Mouse (Mus musculus) kidney, embryonic 15.5 days (tissue): Measurements from ENCODE around the gene Bend5. TPM values are rescaled to one million over a fixed set of nuclear protein-coding genes. Genes with fewer than 3 reads are reported as not detected.

Experiments
- ATAC-seq: fragments of 200-750 bp; cut with Nextera tagmentation; replicated peaks from 2 replicates; pipeline ENCODE4 v1.8.0; 2017; ENCODE audit warnings: moderate TSS enrichment; ENCODE audit not compliant: low FRiP score
- H3K27ac ChIP-seq: fragments of 300-500 bp; sonication (generic); 2 replicates; pipeline ENCODE4 v1.5.1; 2015; ENCODE audit warnings: mild to moderate bottlenecking, inconsistent platforms
- H3K27me3 ChIP-seq: fragments of 300-500 bp; sonication (generic); 2 replicates; pipeline ENCODE4 v1.6.1; 2015; ENCODE audit warnings: inconsistent platforms
- H3K36me3 ChIP-seq: fragments of 300-500 bp; sonication (generic); 2 replicates; pipeline ENCODE4 v1.6.1; 2015; ENCODE audit warnings: inconsistent platforms
- H3K4me1 ChIP-seq: fragments of 300-500 bp; sonication (generic); 2 replicates; pipeline ENCODE4 v1.6.1; 2015; ENCODE audit warnings: inconsistent platforms
- H3K4me2 ChIP-seq: fragments of 300-500 bp; sonication (generic); 2 replicates; pipeline ENCODE4 v1.6.1; 2015; ENCODE audit warnings: moderate library complexity, mild to moderate bottlenecking, inconsistent platforms
- H3K4me3 ChIP-seq: fragments of 300-500 bp; sonication (generic); replicated peaks from 2 replicates; pipeline ENCODE4 v1.5.1; 2015; ENCODE audit warnings: mild to moderate bottlenecking, inconsistent platforms
- H3K9ac ChIP-seq: fragments of 300-500 bp; sonication (generic); 2 replicates; pipeline ENCODE4 v1.6.1; 2015; ENCODE audit warnings: mild to moderate bottlenecking, inconsistent platforms
- H3K9me3 ChIP-seq: fragments of 300-500 bp; sonication (generic); replicated peaks from 2 replicates; pipeline ENCODE4 v1.6.1; 2016; ENCODE audit warnings: inconsistent platforms
- WGBS: fragments of 180-500 bp; shearing (Covaris S2); methylation state at CpG from one replicate; pipeline ENCODE4 v1.1.7; 2015; ENCODE audit warnings: mixed read lengths; 5-methylcytosine and 5-hydroxymethylcytosine counted together
- polyA plus RNA-seq: library from polyadenylated mRNA; unstranded; fragments of >200 nt; fragmentation: Nextera tagmentation; extraction: Ambion mirVana; gene quantifications from 2 replicates; pipeline ENCODE4 v1.2.1, GENCODE M21; 2015

Gene Bend5
- polyA plus RNA-seq, 1 experiment from 2014 or later = 26.3 TPM

DNA sequence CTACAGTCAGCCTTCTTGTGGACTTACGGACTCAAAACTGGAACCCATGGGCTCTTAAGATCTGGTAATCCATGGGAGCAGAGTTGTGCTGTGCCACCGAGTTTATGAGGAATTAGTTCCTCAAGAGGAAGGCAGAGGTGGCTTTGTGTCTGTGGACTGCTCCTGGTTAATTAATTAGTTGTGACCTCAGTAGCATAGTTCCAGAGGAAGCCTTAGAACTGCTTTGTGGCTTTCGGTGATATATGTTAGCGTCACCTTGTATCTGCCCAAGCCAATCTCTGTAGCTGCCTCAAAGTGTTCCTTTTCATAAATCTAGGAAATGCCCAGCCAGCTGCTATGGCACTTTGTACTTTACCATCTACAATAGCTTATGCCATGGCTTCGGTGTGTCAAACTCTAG lies 2.9 kb downstream of the Bend5 start:
- Histone ChIP-seq H3K4me1 (peaks cover 20% of the 10 kb centered on the region), H3K9me3 (no peaks in the 10 kb centered on the region), H3K4me3 (no peak overlapping the region), H3K9ac (no peak overlapping the region), H3K36me3 (peaks cover 21% of the 10 kb centered on the region), H3K27ac (no peak overlapping the region), H3K4me2 (no peak overlapping the region), H3K27me3 (no peaks in the 10 kb centered on the region)
- 85% methylated on average over 5 of the region's 5 CpGs for WGBS
- no peak for ATAC-seq

DNA sequence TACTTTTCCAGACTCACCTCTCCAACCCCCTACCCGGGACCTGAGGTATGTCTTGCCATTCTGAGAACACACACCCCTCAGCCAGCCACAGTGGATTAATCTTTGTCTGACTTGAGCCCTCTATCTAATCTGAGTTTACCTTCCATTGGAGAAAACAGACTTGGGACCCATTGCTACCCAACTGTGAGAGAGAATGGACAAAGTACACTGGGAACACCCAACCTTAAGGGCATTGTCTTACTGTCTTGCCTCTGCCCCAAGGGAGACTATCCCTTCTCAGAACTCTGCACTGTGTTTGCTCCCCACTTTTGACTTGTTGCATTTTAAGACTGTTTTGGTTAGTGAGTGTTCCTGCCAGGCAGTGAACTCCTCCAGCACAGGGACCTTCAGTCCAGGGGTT lies 4.7 kb downstream of the Bend5 start:
- H3K36me3 ChIP-seq = peaks cover 21% of the 10 kb centered on the region
- no peak overlapping the region for H3K27ac ChIP-seq
- H3K9me3 ChIP-seq = no peaks in the 10 kb centered on the region
- WGBS = 88% methylated on average over 1 of the region's 1 CpGs
- no peak for ATAC-seq
- no peak overlapping the region for H3K4me3 ChIP-seq
- no peaks in the 10 kb centered on the region for H3K27me3 ChIP-seq
- no peak overlapping the region for H3K9ac ChIP-seq
- H3K4me2 ChIP-seq = no peak overlapping the region
- peaks cover 17% of the 10 kb centered on the region for H3K4me1 ChIP-seq

DNA sequence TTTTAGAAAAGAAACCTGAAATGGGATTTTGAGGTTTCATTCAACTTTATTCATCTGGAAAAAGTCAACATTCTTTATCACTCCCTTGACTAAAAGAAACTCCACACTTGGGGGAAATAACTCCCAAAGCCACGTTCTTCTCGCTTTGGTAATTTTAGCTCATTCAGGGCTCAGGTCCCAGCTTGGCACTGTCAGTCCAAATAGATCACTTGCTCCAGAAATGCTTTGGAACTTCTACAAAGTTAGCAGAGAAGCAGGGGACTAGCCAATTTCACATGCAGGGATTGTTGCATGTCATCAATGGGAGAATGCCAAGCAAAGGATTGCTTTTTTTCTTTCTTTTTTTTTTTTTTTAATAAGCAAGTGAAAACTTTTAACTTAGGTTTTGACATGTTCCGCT lies 5.2 kb downstream of the Bend5 start:
- no peak overlapping the region for H3K4me3 ChIP-seq
- H3K9ac ChIP-seq = no peak overlapping the region
- H3K36me3 ChIP-seq = peaks cover 21% of the 10 kb centered on the region
- H3K4me1 ChIP-seq = peaks cover 21% of the 10 kb centered on the region
- no peak overlapping the region for H3K4me2 ChIP-seq
- no peaks in the 10 kb centered on the region for H3K27me3 ChIP-seq
- H3K27ac ChIP-seq = no peak overlapping the region
- 65% methylated on average over 3 of the region's 3 CpGs for WGBS
- no peak for ATAC-seq
- H3K9me3 ChIP-seq = no peaks in the 10 kb centered on the region

GRCm38 (mm10) chr4:111420955-111421354 lies 6.1 kb downstream of the Bend5 start:
- peaks cover 21% of the 10 kb centered on the region for H3K36me3 ChIP-seq
- ATAC-seq = no peak
- H3K4me2 ChIP-seq = no peak overlapping the region
- peaks cover 22% of the 10 kb centered on the region for H3K4me1 ChIP-seq
- no peak overlapping the region for H3K9ac ChIP-seq
- 80% methylated on average over 4 of the region's 4 CpGs for WGBS
- H3K27ac ChIP-seq = no peak overlapping the region
- no peaks in the 10 kb centered on the region for H3K9me3 ChIP-seq
- H3K27me3 ChIP-seq = no peaks in the 10 kb centered on the region
- H3K4me3 ChIP-seq = no peak overlapping the region

- WGBS = 87% methylated on average over 6 of the region's 6 CpGs
- H3K9me3 ChIP-seq = no peaks in the 10 kb centered on the region
- no peak for ATAC-seq
These were observed 7.0 kb downstream of the Bend5 start for GRCm38 (mm10) chr4:111421785-111422184.

DNA sequence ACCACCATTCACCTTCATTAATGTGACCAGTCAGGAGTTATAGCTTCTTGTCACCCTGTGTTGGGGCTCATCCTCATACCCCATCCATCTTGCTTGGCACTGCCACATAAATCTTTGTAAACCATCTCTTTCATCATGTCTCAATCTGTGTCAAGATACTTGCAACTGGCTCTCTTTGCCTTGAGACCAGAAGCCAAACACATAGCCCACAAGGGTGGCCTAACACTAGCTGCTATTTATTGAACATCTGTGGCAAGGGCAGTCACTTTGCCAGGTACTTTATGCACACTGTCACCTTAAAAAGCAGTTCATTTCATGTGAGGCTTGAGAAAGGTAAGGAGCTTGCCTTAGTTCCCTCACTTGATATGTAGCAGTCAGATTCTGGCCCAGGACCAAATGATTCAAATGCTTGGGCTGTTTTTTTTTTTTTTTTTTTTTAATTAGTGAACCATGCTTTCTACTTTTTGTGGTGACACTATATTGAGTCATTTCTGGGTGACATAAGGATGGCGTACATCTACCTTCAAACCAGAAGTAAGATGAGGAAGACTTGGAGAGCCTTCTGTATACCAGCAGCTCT lies 9.7 kb downstream of the Bend5 start:
- no peak for ATAC-seq
- no peak overlapping the region for H3K9ac ChIP-seq
- no peaks in the 10 kb centered on the region for H3K27me3 ChIP-seq
- H3K4me3 ChIP-seq = no peak overlapping the region
- H3K4me1 ChIP-seq = peaks cover 11% of the 10 kb centered on the region
- H3K27ac ChIP-seq = 0 out of 2 replicates have a peak overlapping the region, but pooled peaks have one; percentile 41
- H3K36me3 ChIP-seq = peaks cover 8% of the 10 kb centered on the region
- no peak overlapping the region for H3K4me2 ChIP-seq
- WGBS = 96% methylated on average over 1 of the region's 1 CpGs
- H3K9me3 ChIP-seq = no peaks in the 10 kb centered on the region

More at GRCm38 (mm10) chr4:111421785-111422184, 7.0 kb downstream of the Bend5 start:
- Histone ChIP-seq H3K4me2 (no peak overlapping the region), H3K4me3 (no peak overlapping the region), H3K27me3 (no peaks in the 10 kb centered on the region), H3K9ac (no peak overlapping the region), H3K27ac (no peak overlapping the region), H3K36me3 (peaks cover 21% of the 10 kb centered on the region), H3K4me1 (peaks cover 18% of the 10 kb centered on the region)

DNA sequence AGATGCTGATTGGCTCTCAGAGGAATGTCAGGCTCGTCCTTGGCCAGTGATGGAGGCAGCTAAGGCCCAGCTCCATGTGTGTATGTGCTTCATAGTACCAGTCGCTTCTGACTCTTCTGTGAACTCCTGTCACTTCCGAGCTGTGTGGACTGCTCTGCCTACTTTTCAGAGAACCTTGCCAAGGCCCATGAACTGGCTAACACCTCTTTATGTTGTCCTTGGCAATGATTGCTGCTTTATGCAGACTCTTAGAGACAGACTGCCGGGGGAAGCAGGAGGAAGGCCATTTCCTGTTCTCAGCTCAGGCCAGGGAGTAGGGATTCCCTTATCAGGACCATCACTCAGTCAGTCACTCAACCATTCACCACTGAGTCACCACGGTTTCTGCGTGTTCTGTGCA lies 10.4 kb downstream of the Bend5 start:
- Histone ChIP-seq H3K27ac (peak overlapping the region; percentile 41; the same call in 1 of the 2 replicates), H3K4me2 (no peak overlapping the region), H3K27me3 (no peaks in the 10 kb centered on the region), H3K4me3 (no peak overlapping the region), H3K36me3 (0 out of 2 replicates have a peak, but pooled peaks cover 2% of the 10 kb centered on the region), H3K9ac (no peak overlapping the region), H3K9me3 (no peaks in the 10 kb centered on the region), H3K4me1 (peaks cover 11% of the 10 kb centered on the region)
- peak; percentile 78; the same call in 1 of the 2 replicates for ATAC-seq
- 28% methylated on average over 6 of the region's 6 CpGs for WGBS

DNA sequence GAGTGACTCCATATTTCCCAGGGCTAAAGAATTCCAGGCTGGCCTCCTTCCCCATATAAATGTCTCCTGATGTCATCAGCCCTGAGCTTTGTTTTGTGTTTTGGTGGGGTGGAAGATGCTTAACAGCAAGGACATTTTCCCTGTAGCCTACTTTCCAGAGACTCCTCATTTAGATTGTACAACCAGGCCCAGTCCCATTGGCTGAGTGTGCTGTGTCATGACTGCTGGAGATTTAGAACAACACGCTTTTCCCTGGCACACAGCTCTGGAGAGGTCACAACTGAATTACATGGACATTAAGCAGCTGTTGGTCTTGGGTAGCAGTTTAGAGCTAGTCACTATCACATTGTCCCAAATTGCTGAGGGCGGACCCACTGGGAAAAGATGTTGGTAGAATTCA lies 16.4 kb downstream of the Bend5 start:
- no peak overlapping the region for H3K9ac ChIP-seq
- no peaks in the 10 kb centered on the region for H3K9me3 ChIP-seq
- no peak overlapping the region for H3K4me2 ChIP-seq
- no peak overlapping the region for H3K4me3 ChIP-seq
- peaks cover 44% of the 10 kb centered on the region for H3K36me3 ChIP-seq
- ATAC-seq = peak; percentile 67; the same call in 1 of the 2 replicates
- H3K4me1 ChIP-seq = no peaks in the 10 kb centered on the region
- 69% methylated on average over 2 of the region's 2 CpGs for WGBS
- no peak overlapping the region for H3K27ac ChIP-seq
- H3K27me3 ChIP-seq = no peaks in the 10 kb centered on the region

GRCm38 (mm10) chr4:111432013-111432412 lies 17.2 kb downstream of the Bend5 start:
- no peaks in the 10 kb centered on the region for H3K4me1 ChIP-seq
- no peak overlapping the region for H3K27ac ChIP-seq
- no peak overlapping the region for H3K9ac ChIP-seq
- no peak overlapping the region for H3K4me3 ChIP-seq
- peaks cover 52% of the 10 kb centered on the region for H3K36me3 ChIP-seq
- H3K9me3 ChIP-seq = no peaks in the 10 kb centered on the region
- H3K4me2 ChIP-seq = no peak overlapping the region
- ATAC-seq = no peak
- WGBS = 68% methylated on average over 5 of the region's 5 CpGs
- no peaks in the 10 kb centered on the region for H3K27me3 ChIP-seq

DNA sequence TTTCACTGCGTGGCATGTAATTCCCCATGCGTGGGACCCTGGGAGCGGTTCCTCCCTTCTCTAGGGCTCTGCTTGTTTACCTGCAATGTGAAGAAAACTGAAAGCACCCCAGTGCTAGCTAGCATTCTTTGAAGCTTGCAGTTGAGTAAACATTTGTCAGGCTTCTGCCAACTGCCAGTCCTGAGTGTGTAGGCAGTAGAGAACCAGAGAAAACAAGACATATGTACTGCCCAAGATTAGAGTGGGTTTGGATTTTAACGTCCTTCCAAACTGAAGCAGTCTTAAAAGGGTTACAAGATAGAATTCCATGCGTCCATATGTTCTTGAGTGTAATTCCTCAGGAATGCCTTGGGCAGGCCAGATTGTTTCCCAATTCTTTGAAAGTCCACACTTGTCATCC lies 17.6 kb downstream of the Bend5 start:
- Histone ChIP-seq H3K27ac (no peak overlapping the region), H3K9me3 (no peaks in the 10 kb centered on the region), H3K4me1 (no peaks in the 10 kb centered on the region), H3K9ac (no peak overlapping the region), H3K27me3 (no peaks in the 10 kb centered on the region), H3K4me3 (no peak overlapping the region), H3K36me3 (peaks cover 55% of the 10 kb centered on the region), H3K4me2 (no peak overlapping the region)
- WGBS = 74% methylated on average over 5 of the region's 5 CpGs
- ATAC-seq = no peak

GRCm38 (mm10) chr4:111441709-111442108 lies 26.9 kb downstream of the Bend5 start:
- Histone ChIP-seq H3K27me3 (no peaks in the 10 kb centered on the region), H3K4me3 (no peak overlapping the region), H3K4me2 (no peak overlapping the region), H3K36me3 (peaks cover 17% of the 10 kb centered on the region; the same call in 1 of the 2 replicates), H3K9ac (no peak overlapping the region), H3K27ac (no peak overlapping the region), H3K9me3 (no peaks in the 10 kb centered on the region), H3K4me1 (no peaks in the 10 kb centered on the region)
- no peak for ATAC-seq
- 76% methylated on average over 1 of the region's 1 CpGs for WGBS

DNA sequence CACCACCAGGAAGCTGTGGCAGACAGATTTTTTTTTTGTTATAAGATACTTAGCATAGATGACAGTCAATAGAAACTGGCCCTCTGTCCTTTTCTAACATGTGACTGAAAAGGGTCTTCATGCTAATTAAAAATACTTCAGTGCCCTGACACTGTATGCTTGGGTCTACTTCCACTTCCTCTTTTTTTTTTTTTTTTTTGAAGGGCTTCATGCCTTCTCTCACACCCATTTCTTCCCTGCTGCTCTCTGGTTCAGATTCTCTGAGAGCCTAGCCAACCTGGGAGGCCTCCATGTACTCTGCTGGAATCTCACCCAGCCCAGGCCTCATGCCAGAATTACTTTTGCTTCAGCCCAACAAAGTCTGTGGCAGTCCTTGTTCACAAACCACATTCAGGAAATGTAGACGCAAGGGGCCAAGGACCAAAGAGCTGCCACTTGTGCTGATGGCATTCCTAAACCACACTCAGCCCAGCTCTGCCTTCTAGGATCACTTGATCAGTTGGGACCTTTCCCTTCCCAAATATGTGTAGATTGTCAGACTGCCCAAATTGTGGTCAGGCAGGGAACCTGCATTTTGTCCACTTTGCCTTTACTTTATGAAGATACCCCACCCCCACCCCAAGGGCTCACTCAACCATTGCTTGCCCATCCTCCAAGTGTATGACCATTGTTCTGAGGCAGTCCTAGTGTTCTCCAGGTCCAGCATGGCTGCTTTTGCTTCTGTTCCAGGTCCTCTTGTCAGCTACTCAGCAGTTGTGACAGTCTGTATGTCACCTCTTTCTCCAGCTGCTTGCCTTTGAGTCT lies 27.8 kb downstream of the Bend5 start:
- Histone ChIP-seq H3K9me3 (no peaks in the 10 kb centered on the region), H3K4me2 (no peak overlapping the region), H3K27me3 (no peaks in the 10 kb centered on the region), H3K4me1 (no peaks in the 10 kb centered on the region), H3K4me3 (no peak overlapping the region), H3K9ac (no peak overlapping the region), H3K27ac (no peak overlapping the region), H3K36me3 (peaks cover 15% of the 10 kb centered on the region; the same call in 1 of the 2 replicates)
- WGBS = 81% methylated on average over 1 of the region's 1 CpGs
- no peak for ATAC-seq
